Mouse (Mus musculus) brain, embryonic 14.5 days (tissue): Measurements from ENCODE around the gene Rbfox3.
A peak's percentile ranks its signal among the peaks of the same experiment; 100 is the strongest.

ENCODE experiments used
- CTCF ChIP-seq: fragments of 200-500 bp; IDR thresholded peaks from 2 replicates; pipeline ENCODE4 v1.5.1; 2012; ENCODE audit warnings: inconsistent platforms, mild to moderate bottlenecking, moderate library complexity, borderline replicate concordance; ENCODE audit not compliant: insufficient read depth, insufficient read length; ENCODE audit errors: extremely low read depth
- POLR2A ChIP-seq: fragments of 200-500 bp; IDR thresholded peaks from 2 replicates; pipeline ENCODE4 v1.6.1; 2012; ENCODE audit warnings: mild to moderate bottlenecking, inconsistent platforms, borderline replicate concordance; ENCODE audit not compliant: poor library complexity, insufficient read depth, insufficient read length, severe bottlenecking; ENCODE audit errors: extremely low read depth

- TF ChIP-seq CTCF = peak; percentile 70
- no peak for TF ChIP-seq POLR2A
Measured at GRCm38 (mm10) chr11:118490566-118491218, 420.7 kb downstream of the Rbfox3 start.
